Comparison of ENCODE assay signal across 23 mouse cellular contexts in genomic region chr6:127987374-127987773, GRCm38 (mm10).
A peak's percentile ranks its signal among the peaks of the same experiment; 100 is the strongest.
DNase-seq lines count a peak whose midpoint lies in the region; ATAC-seq and TF ChIP-seq lines count a peak whose summit lies in the region.
"Had no signal": no experiment of that assay in that cellular context is flagged by ENCODE, and none has a peak within 500 bp of the region (broad histone marks: within the 10 kb centered on the region; RNA-seq: fewer than 3 reads in every experiment).

No protein-coding gene starts in this region.

- no peak overlapping the region for H3K9ac ChIP-seq in heart, adult 2 months (ENCODE audit: low read depth, low read length)
- H3K9ac ChIP-seq in heart, embryonic 16.5 days (ENCODE audit: low read length): peak overlapping the region; percentile 61
- H3K9ac ChIP-seq: embryonic facial prominence, embryonic 15.5 days; forebrain, embryonic 15.5 days; liver, embryonic 13.5 days; midbrain, embryonic 12.5 days had no signal

- H3K27ac ChIP-seq in heart, adult 2 months: peak overlapping the region; percentile 89
- H3K27ac ChIP-seq in heart, embryonic 10.5 days: peak overlapping the region; percentile 85; the same call in 1 of the 2 replicates
- H3K27ac ChIP-seq in heart, embryonic 16.5 days (ENCODE audit: low read length): peak overlapping the region; percentile 92
- H3K27ac ChIP-seq: embryonic facial prominence, embryonic 15.5 days; forebrain, embryonic 15.5 days; hindbrain, postnatal 0 days; liver, embryonic 13.5 days; midbrain, embryonic 12.5 days had no signal

- H3K27me3 ChIP-seq in heart, adult 2 months (ENCODE audit: control insufficient read depth, insufficient read depth, low read length): no peaks in the 10 kb centered on the region
- H3K27me3 ChIP-seq in heart, embryonic 10.5 days (ENCODE audit: insufficient read depth, poor library complexity, severe bottlenecking): no peaks in the 10 kb centered on the region
- H3K27me3 ChIP-seq in heart, embryonic 16.5 days (ENCODE audit: control insufficient read depth, insufficient read depth, low read length): no peaks in the 10 kb centered on the region
- H3K27me3 ChIP-seq: embryonic facial prominence, embryonic 15.5 days; forebrain, embryonic 15.5 days; midbrain, embryonic 12.5 days had no signal

- no peak for ATAC-seq in heart, embryonic 16.5 days (replicated peaks; ENCODE audit: extremely low read depth, insufficient read depth, low FRiP score)
- ATAC-seq: forebrain, embryonic 15.5 days; hindbrain, postnatal 0 days had no signal

- 64% methylated on average over 14 of the region's 14 CpGs for WGBS in heart, adult 2 months
- WGBS in heart, embryonic 10.5 days: 81% methylated on average over 14 of the region's 14 CpGs
- 66% methylated on average over 14 of the region's 14 CpGs for WGBS in heart, embryonic 16.5 days

- H3K9me3 ChIP-seq in heart, embryonic 10.5 days: no peaks in the 10 kb centered on the region
- H3K9me3 ChIP-seq in heart, embryonic 16.5 days (replicated peaks; ENCODE audit: control insufficient read depth, low read length): no peaks in the 10 kb centered on the region
- H3K9me3 ChIP-seq: embryonic facial prominence, embryonic 15.5 days; forebrain, embryonic 15.5 days; liver, embryonic 13.5 days; midbrain, embryonic 12.5 days had no signal

- peaks cover 23% of the 10 kb centered on the region for H3K4me1 ChIP-seq in heart, adult 2 months (ENCODE audit: control insufficient read depth, insufficient read depth, low read length)
- peaks cover 94% of the 10 kb centered on the region for H3K4me1 ChIP-seq in heart, embryonic 10.5 days
- H3K4me1 ChIP-seq in heart, embryonic 16.5 days (ENCODE audit: control insufficient read depth, insufficient read depth, low read length): peaks cover 72% of the 10 kb centered on the region

- no peak overlapping the region for H3K4me3 ChIP-seq in heart, adult 2 months
- no peak overlapping the region for H3K4me3 ChIP-seq in heart, embryonic 10.5 days
- no peak overlapping the region for H3K4me3 ChIP-seq in heart, embryonic 16.5 days (ENCODE audit: low read length)
- H3K4me3 ChIP-seq: embryonic facial prominence, embryonic 15.5 days; forebrain, embryonic 15.5 days; liver, embryonic 13.5 days; midbrain, embryonic 12.5 days had no signal

- 0 out of 2 replicates have a peak overlapping the region, but pooled peaks have one; percentile 2 for H3K4me2 ChIP-seq in heart, embryonic 16.5 days (ENCODE audit: low read depth, low read length)
- H3K4me2 ChIP-seq: embryonic facial prominence, embryonic 15.5 days; forebrain, embryonic 15.5 days; liver, embryonic 13.5 days; midbrain, embryonic 12.5 days had no signal

- peak; percentile 44 for DNase-seq in gastrocnemius, adult 18-20 months (ENCODE audit: low spot score)
- DNase-seq in gastrocnemius, postnatal 36 days: no peak
- DNase-seq in heart, adult 2 months: peak; percentile 42 to 45
- DNase-seq in heart, embryonic 10.5 days (ENCODE audit: low spot score): no peak
- no peak for DNase-seq in left cerebral cortex, postnatal 25 days (ENCODE audit: low spot score in 2 of 2)
- no peak for DNase-seq in urinary bladder, adult 18-20 months (ENCODE audit: low spot score in 2 of 2)
- no peak for DNase-seq in spleen, adult 18-20 months
- DNase-seq: cerebellum, adult 2 months; cerebellum, postnatal 25 days; embryo, embryonic 11 days; kidney, adult 18-20 months; layer of hippocampus, adult 9-11 months; liver, embryonic 13.5 days; lung, adult 2 months; lung, postnatal 14 days; retina, postnatal 1 day; right cerebral cortex, postnatal 25 days; thymus, adult 2 months had no signal

- TF ChIP-seq EP300 in heart, adult 2 months (IDR thresholded peaks at IDR 0.05; ENCODE audit: insufficient read depth, low read depth, low read length): no peak

- H3K79me2 ChIP-seq in heart, adult 2 months (replicated peaks; ENCODE audit: control insufficient read depth, insufficient read depth, low read length): no peaks in the 10 kb centered on the region

- no peak for TF ChIP-seq POLR2A in heart, adult 2 months (IDR thresholded peaks at IDR 0.05; ENCODE audit: insufficient read depth, low read depth, low read length)

- TF ChIP-seq CTCF in heart, adult 2 months (IDR thresholded peaks at IDR 0.05): no peak

- no peaks in the 10 kb centered on the region for H3K36me3 ChIP-seq in heart, adult 2 months (ENCODE audit: control insufficient read depth, insufficient read depth, low read length)
- peaks cover 5% of the 10 kb centered on the region for H3K36me3 ChIP-seq in heart, embryonic 10.5 days
- H3K36me3 ChIP-seq in heart, embryonic 16.5 days (ENCODE audit: control insufficient read depth, insufficient read depth): peaks cover 2% of the 10 kb centered on the region; the same call in 1 of the 2 replicates
- H3K36me3 ChIP-seq: embryonic facial prominence, embryonic 15.5 days; forebrain, embryonic 15.5 days; liver, embryonic 13.5 days; midbrain, embryonic 12.5 days had no signal

- intact Hi-C loops in gastrocnemius, postnatal 36 days (cut with DNase I): no loop called here
- intact Hi-C loops in heart, adult 2 months (cut with DNase I): no loop called here
- intact Hi-C loops in left cerebral cortex, postnatal 25 days (cut with DNase I): no loop called here

Comparison
In these comparisons a context has a peak if more than half of its experiments do, and no peak if none do; other contexts are left out.
1. DNase-seq: peak in gastrocnemius, adult 18-20 months (single experiment) and heart, adult 2 months (2 of 2); none in gastrocnemius, postnatal 36 days (0 of 2), heart, embryonic 10.5 days (single experiment), left cerebral cortex, postnatal 25 days (0 of 2), urinary bladder, adult 18-20 months (0 of 2) and spleen, adult 18-20 months (0 of 2).
2. Peak in every context shown above with its lines, with median percentiles within 50 percentile points of each other: H3K27ac ChIP-seq.